Mouse (Mus musculus) bone marrow, adult 2 months (tissue): ENCODE data around the gene Vps41. TPM values are rescaled to one million over a fixed set of nuclear protein-coding genes. Genes with fewer than 3 reads are reported as not detected.

Experiments used
- H3K27ac ChIP-seq: fragments of 200-500 bp; 2 replicates; pipeline ENCODE4 v1.5.1; 2012; ENCODE audit warnings: low read depth, mild to moderate bottlenecking, control low read depth, inconsistent platforms, low read length; ENCODE audit not compliant: control insufficient read depth, poor library complexity, insufficient read depth
- H3K4me1 ChIP-seq: fragments of 200-500 bp; 2 replicates; pipeline ENCODE4 v1.6.1; 2011; ENCODE audit warnings: low read length; ENCODE audit not compliant: control insufficient read depth, insufficient read depth
- H3K4me3 ChIP-seq: fragments of 200-500 bp; replicated peaks from 2 replicates; pipeline ENCODE3; 2011; ENCODE audit warnings: mild to moderate bottlenecking, low read depth, low read length, control low read depth; ENCODE audit not compliant: control insufficient read depth
- CTCF ChIP-seq: fragments of 200-500 bp; IDR thresholded peaks from 2 replicates; pipeline ENCODE4 v1.5.1; 2011; ENCODE audit warnings: low read length, control low read depth; ENCODE audit not compliant: control insufficient read depth, insufficient read depth
- POLR2A ChIP-seq: fragments of 200-500 bp; IDR thresholded peaks from 2 replicates; pipeline ENCODE4 v1.6.1; 2011; ENCODE audit warnings: low read depth, mild to moderate bottlenecking, control low read depth, low read length, borderline replicate concordance; ENCODE audit not compliant: control insufficient read depth
- WGBS: fragments of 180-500 bp; shearing (Covaris S2); methylation state at CpG from one replicate; pipeline ENCODE4 v1.1.7; 2018; 5-methylcytosine and 5-hydroxymethylcytosine counted together
- polyA plus RNA-seq: library from polyadenylated mRNA; stranded (reverse); fragments of >200 nt; gene quantifications from 2 replicates; pipeline ENCODE4 v1.2.4, GENCODE M21; 2011; ENCODE audit warnings: low replicate concordance; ENCODE audit not compliant: missing spikeins, insufficient read depth, insufficient read length

Vps41 gene
- polyA plus RNA-seq, 1 experiment, result 24.0 TPM

DNA sequence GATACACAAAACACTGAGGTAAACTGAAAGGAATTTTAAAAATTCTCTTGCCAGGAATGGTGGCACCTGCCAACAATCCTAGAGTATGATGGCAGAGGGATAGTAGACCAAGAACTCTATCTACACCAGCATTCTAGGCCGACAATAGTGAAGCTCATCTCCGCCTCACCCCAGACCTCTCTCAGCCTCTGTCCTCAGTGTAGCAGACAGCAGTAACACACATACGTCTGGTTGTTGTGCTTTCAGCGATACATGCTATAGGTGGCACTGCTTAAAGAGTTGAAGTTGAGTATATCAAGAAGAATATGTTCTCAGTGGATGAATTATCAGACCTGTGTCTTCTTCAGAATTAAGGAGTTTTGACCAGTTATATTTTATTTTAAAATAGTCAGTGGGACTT, 92.4 kb downstream of the Vps41 start:
- Histone ChIP-seq H3K4me3 (no peak overlapping the region), H3K4me1 (no peaks in the 10 kb centered on the region), H3K27ac (no peak overlapping the region)
- WGBS, result 84% methylated on average over 4 of the region's 4 CpGs
- no peak for TF ChIP-seq CTCF
- no peak for TF ChIP-seq POLR2A

DNA sequence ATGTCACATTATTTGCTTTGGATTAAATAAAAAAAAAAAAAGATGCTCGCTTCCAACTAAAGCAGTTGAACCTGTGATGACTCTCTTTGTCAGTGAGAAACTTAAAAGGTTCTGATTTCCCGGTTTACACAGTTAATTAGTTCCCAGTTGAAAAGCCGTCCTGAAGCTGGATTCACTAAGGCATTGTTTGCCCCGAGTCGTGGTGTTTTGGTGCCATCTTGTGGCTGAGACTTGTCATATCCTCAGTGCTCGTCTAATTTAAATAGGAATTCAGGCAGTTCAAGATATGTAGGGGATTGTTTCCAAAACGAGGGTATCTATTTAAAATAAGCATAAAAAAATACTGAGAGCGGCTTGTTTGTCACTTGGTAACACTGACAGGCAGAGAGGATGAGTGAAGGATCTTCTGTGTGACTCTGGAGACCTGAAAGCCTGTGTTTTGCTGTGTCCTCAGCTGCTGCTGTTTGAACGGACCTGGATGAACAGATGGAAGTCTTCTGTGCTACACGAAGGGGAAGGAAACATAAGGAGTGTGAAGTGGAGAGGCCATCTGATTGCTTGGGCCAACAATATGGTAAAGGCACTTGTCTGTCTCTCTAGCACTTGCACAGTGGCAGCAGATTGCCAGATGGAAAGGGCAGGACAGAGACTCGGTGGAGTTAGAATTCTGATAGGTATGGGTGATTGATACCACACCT, 93.0 kb downstream of the Vps41 start:
- no peaks in the 10 kb centered on the region for H3K4me1 ChIP-seq
- 31% methylated on average over 11 of the region's 11 CpGs for WGBS
- no peak overlapping the region for H3K4me3 ChIP-seq
- TF ChIP-seq CTCF (peak; percentile 69), POLR2A (no peak)
- no peak overlapping the region for H3K27ac ChIP-seq

GRCm38 (mm10) chr13:18824420-18825123, 107.5 kb downstream of the Vps41 start:
- Histone ChIP-seq H3K4me1 (no peaks in the 10 kb centered on the region), H3K27ac (no peak overlapping the region), H3K4me3 (no peak overlapping the region)
- 86% methylated on average over 10 of the region's 10 CpGs for WGBS
- TF ChIP-seq POLR2A (no peak), CTCF (no peak)

DNA sequence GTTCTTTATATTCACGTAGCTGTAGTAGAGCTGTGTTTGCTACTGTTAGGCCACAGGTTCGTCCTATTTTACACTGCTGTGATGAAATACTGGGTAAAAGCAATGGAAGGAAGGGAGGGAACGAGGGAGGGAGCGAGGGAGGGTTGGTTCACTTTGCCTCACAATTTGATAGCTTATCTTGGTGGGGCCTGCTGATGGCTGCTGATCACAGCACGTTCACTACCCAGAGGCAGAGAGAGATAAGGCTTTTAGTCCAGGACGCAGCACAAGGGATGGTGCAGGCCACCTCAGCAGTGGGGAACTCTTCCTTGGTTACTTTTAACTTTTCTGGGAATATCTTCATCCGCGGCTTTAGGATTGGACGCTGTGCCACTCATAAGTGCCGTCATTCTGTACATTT, 109.9 kb downstream of the Vps41 start:
- Histone ChIP-seq H3K4me3 (no peak overlapping the region), H3K4me1 (no peaks in the 10 kb centered on the region), H3K27ac (no peak overlapping the region)
- WGBS, result 85% methylated on average over 10 of the region's 10 CpGs
- no peak for TF ChIP-seq CTCF
- TF ChIP-seq POLR2A, result no peak

- Histone ChIP-seq H3K27ac (no peak overlapping the region), H3K4me3 (no peak overlapping the region), H3K4me1 (no peaks in the 10 kb centered on the region)
- WGBS, result 86% methylated on average over 3 of the region's 3 CpGs
- TF ChIP-seq POLR2A (no peak), CTCF (no peak)
These were observed 113.4 kb downstream of the Vps41 start for GRCm38 (mm10) chr13:18830486-18830885.

DNA sequence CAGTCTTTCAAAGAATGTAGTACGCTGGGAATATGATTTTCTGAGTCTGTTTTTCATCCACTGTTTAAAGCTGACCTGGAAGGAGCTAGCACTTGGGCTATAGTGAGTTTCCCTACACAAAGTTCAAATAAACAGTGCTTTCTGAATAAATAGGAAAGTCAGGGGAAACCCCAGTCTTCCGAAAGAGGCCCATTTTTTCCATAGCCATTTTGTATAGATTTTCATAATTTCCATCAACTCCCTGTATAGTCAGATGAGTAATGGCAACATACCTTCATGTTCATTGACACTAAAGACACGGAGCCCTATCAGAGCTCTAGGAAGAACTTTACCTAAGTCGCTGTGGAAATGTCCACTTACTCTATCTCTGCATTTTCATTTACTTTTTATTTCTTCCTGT, 122.1 kb downstream of the Vps41 start:
- WGBS, result 84% methylated on average over 4 of the region's 4 CpGs
- no peak for TF ChIP-seq POLR2A
- TF ChIP-seq CTCF, result no peak
- no peaks in the 10 kb centered on the region for H3K4me1 ChIP-seq

GRCm38 (mm10) chr13:18840366-18840765, 123.3 kb downstream of the Vps41 start:
- no peak overlapping the region for H3K4me3 ChIP-seq
- TF ChIP-seq CTCF, result no peak
- no peak for TF ChIP-seq POLR2A

More for the DNA sequence above, 122.1 kb downstream of the Vps41 start:
- Histone ChIP-seq H3K4me3 (no peak overlapping the region), H3K27ac (no peak overlapping the region)

GRCm38 (mm10) chr13:18841019-18841418, 123.9 kb downstream of the Vps41 start:
- WGBS, result 71% methylated on average over 2 of the region's 2 CpGs

More at GRCm38 (mm10) chr13:18840366-18840765, 123.3 kb downstream of the Vps41 start:
- no peak overlapping the region for H3K27ac ChIP-seq
- no peaks in the 10 kb centered on the region for H3K4me1 ChIP-seq
- WGBS, result 82% methylated on average over 4 of the region's 4 CpGs

More at GRCm38 (mm10) chr13:18841019-18841418, 123.9 kb downstream of the Vps41 start:
- H3K27ac ChIP-seq, result no peak overlapping the region
- no peak overlapping the region for H3K4me3 ChIP-seq
- no peaks in the 10 kb centered on the region for H3K4me1 ChIP-seq
- no peak for TF ChIP-seq CTCF
- no peak for TF ChIP-seq POLR2A
